Mouse (Mus musculus) naive thymus-derived CD4-positive, alpha-beta T cell, adult 2 months (primary cell): ENCODE data around the gene Ppib.

Source experiments
- DNase-seq: peaks from one replicate; pipeline ENCODE4 v3.0.0-alpha.2; 2011; ENCODE audit warnings: low read depth

The Ppib gene

DNA sequence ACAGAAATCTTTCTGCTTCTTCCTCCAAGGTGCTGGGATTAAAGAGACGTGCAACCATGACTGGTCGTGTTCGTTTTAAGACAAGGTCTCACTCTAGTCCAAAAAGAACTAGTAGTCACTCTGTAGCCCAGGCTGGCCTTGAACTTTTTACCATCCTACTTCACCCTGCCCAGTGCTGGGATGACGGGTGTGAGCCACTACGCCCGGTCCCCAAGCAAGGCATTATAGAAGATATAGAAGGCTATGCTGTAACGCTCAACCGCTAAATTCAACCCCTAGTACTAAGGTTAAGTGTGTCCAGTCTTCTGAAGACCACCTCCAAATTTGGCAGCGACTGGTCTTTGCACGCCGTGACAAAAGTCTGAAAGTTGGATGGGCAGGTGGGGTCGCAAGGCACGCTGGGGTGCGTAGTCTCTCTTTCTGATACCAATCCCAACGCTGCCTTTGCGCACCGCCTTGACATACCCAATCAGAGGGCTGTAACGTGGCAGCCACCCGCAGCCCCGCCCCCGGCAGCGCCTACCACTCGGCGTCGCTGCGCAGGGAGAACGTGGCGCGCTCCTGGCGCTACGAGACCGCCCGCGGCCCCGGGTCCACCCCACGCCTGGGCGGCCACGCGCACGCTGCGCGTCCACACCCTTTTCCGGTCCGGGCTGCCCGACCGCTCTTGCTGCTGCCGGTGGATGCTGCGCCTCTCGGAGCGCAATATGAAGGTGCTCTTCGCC, at the start of gene Ppib:
TSS of gene Ppib (plus strand) at position 640 of the 725 bp plus-strand sequence.
- DNase-seq = peak; percentile 95

DNA sequence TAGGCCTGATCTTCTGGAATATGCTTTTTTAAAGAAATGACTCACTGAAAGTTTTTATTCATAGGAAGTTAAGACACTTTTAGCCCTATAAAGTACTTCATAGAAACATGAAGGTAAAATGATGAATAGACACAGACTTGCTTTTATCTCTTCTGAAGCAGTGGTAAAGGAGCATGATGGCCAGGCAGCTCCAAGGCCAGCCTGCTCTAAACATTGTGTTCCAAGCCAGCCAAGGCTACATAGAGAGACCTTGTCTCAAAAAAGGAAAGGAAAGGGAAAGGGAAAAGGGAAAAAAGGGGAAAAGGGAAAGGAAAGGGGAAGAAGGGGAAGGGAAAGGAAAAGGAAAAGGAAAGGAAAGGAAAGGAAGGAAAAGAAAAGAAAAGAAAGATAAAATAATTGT, 39.4 kb upstream of the Ppib start:
- no peak for DNase-seq

DNA sequence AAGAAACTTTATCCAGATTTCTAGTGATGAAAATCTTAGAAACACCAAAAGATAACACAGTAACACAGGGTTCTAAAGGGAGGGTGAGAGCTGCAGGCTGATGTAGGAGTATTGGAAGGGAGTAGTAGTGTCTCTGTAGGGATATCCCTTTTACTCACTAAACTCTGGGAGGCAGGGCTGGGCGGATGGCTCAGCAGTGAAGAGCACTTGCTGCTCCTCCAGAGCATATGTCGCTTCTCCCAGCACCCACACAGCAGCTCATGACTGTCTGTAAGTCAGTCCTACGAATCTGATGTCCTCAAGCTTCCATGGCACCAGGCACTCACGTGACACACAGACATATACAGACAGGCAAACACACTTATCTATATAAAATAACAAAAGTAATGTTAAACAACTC, 21.9 kb upstream of the Ppib start:
- no peak for DNase-seq

DNA sequence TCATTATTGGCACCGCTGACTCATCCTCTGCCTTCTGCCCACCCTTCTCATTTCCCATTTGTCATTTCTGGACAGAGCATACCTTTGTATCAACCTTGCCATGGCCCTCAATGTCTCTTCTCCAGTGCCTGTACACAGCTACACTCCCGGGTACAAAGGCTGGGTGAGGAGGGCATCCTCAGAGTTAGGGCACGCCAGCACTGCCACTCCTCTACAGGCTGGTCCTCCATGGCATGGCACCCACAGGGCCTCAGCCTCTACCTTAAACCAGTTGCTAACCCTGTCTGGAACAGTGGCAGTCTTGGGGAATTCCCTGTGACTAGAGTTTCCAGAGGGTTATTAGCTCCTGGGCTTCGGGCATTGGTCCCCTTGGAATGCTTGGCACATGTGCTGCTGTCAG, 21.4 kb upstream of the Ppib start:
- DNase-seq = no peak

DNA sequence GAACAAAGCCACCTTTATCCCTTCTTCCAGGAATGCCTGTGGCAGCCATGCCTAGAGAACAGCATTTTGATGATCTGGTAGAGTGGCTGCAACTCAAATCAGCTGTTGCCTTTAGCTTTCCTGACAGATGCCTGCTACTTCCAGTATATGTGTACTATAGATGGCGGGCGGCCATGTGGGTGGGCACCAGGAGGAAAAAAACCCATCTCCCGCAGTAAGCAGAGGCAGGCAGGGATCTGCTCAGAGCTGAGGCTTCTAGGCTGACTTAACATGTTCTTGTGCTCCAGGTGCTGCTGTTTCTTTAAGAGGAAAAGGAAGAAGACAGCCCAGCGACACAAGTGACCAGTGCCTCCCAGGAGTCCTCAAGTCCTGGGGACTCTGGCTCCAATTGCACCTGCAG, 20.7 kb upstream of the Ppib start:
- DNase-seq = no peak

DNA sequence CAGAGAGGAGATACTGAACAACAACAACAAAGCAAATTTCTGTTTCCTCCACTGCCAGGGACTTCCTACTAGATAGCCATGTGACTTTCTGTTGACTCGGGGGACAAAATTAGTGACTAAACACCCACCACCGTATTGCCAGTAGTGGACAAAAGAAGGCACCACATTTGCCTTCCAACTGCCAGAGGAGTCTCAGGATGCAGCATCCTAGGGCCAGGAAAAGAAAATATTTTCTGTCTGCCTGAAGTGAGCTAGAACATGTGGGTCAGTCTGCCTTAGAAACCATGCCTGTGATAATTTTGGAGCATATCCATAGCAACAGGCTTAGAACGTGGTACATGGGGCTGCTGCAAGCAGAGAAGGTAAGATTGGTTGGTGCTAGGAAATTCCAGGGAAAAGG, 19.2 kb upstream of the Ppib start:
- no peak for DNase-seq

DNA sequence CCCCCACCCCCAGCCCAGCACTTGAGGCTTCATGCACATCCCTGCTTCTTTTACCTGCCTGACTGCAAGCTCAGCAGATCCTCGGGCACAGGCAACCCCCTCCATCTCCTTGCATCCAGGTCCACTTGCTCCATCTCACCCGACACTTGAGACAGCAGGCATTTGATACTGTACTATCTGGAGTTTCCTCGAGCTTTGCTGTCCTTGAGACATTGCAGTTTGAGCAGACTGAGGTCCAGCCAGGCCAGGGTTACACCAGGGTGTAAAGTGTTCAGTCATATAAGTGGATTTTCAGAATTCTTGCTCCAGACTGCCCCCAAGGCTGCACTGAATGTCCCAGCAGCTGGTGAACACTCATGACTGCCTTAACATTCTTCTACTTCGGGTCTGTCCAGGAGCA, 17.7 kb upstream of the Ppib start:
- no peak for DNase-seq

DNA sequence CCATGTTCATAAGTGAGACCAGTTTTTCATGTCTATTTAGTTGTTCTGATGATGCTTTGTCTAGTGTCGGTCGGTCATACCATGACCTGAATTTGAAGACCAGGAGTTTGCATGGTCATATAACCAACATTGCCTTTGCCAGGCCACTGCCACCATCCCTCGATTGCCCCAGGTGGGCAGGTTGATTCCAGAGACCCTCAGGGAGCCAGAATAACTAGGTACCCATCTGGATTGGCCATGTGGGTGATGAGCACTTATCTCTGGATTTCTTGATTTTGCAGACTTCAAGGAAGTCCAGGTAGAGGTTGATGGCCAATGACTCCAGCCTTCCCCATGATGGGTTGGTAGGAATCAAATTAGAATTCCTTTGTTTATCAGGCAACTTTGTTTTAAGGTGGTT, 16.8 kb upstream of the Ppib start:
- DNase-seq = no peak

DNA sequence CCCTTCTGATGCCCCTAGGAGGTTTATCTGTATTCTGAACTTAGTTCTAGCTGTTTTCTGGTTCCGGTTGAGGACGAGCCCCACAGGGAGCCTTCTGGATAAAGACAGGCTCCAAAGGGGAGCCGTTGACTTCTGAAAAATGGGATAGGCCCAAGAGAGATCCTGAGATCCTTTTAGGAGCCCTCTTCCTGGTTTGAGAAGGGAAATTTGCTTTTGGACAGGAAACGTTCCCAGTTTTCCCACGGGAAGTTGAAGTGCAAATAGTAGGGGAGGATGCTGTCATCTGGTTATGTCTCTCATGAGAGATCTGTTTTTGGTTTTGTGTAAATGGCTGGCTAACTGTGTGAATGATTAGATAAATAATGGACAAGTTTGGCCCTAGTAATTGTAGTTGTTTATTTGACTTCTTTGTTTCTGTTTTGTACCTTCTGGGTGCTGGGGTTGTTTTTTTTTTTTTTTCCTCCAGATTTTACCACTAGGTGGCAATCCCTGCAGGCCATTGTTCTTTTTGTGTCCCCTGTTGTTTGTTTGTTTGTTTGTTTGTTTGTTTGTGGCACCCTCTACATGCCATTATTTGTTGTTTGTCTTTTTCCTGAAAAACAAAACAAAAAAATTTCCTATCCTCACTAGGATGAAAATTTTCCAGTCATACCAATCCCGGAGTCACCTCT, 10.0 kb upstream of the Ppib start:
- DNase-seq = no peak

DNA sequence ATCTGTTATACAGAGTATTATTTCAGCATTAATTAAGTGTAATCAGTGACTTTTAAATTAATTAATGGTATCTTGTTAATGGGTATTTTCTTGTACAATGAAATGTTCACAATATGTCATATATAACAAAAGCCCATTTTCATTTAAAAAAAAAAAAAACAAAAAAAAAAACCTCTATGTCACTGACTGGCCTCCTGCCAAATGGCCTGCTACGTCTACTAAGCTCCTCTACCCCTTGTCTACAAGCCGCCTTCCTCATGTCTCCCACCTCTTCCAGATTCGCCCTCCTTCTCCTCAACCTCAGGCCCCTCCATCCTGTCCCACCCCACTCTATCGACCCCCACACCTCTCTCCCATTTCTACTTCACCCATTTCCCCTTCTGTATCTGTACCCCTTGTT, 8.5 kb upstream of the Ppib start:
- no peak for DNase-seq

DNA sequence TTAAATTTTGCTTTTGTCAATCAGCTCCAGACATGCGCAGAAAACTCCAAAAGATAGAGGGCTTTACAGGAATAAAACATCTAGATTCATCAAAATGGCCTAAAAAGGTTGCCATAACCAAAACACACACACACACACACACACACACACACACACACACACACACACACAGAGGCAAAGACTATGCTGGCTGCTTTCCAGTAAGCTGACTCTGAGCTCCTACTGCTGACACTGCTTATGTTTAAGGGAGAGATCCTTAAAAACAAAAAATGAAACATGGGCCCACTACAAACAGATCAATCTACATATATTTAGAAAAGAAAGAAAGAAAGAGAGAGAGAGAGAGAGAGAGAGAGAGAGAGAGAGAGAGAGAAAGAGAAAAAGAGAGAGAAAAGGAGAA, 7.3 kb upstream of the Ppib start:
- DNase-seq = no peak

DNA sequence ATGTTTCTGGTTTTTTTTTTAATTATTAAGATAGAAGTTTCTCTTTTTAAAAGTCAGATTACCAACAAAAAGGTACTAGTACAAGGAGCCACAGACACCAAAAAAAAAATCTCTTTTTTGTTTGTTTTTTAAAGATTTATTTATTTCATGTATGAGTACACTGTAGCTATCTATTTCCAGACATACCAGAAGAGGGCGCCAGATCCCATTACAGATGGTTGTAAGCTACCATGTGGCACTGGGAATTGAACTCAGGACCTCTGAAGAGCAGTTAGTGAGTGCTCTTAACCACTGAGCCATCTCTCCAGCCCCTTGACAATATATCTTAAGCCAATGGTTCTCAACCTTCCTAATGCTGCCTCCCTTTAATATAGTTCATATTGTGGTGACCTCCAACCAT, 6.4 kb upstream of the Ppib start:
- no peak for DNase-seq

DNA sequence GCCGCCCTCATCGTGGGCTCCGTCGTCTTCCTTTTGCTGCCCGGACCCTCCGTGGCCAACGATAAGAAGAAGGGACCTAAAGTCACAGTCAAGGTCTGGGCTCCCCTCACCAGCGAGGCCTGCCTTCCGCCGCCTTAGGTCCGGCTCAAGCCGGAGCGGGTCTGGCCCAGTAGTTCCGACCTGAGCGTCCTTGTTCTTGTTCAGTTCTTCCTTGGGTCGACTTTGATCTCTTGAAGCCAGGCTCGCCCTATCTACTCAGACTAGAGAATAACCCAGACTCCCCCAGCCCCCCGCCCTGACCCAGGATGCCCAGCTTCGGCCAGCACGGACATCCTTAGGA, 256 bp downstream of the Ppib start:
- no peak for DNase-seq

DNA sequence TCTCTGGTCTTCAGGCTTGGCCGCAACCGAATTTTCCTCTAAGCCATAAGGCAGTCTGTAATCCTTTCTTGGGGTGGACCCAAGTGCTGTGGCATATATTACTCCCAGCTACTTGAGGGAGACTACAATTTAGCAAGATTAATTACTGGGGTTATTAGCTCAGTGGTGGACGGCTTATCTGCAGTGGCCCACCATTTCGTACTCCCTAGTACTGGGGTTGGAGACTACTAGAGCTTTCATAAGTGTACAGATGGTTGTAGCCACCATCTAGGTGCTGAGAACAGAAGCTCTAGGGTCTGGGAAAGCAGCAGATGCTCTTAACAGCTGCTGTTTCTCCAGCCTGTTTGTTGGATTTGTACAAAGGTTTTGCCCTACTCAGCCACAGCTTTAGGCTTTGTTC, 964 bp downstream of the Ppib start:
- DNase-seq = peak; percentile 14

DNA sequence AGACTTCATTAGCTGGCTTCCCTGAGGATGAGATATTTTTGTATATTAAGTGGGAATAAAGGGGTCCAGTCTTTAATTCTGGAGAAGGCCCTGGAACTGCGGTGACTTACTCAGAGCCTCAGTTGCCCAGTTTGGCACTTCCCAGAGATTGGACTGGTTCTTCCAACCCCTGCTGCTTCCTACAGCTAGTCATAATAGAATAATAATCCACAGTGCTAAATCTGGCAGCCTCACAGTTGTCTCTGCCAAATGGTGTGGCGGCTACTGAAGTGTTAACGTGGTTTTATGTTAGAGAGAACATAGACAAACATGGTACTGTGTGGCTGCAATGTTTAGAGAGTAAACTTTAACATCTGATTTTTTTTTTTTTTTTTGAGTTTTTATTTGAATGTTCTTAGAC, 1.6 kb downstream of the Ppib start:
- DNase-seq = no peak

DNA sequence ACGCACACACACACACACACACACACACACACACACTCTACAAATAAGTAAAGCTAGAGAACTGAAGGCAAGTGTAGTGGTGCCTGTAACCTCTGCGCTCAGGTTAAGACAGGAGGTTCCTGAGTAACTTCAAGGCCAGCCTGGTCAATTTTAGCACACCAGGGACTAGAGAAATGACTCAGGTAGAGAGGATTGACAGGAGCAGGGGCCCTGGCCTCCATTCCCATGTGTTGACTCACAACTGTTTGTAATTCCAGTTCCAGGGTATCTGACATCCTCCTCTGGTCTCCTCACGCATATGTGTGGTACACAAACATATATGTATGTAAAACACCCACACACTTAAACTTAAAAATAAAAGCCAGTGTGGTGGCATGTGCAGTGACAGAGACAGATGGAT, 3.4 kb downstream of the Ppib start:
- no peak for DNase-seq

DNA sequence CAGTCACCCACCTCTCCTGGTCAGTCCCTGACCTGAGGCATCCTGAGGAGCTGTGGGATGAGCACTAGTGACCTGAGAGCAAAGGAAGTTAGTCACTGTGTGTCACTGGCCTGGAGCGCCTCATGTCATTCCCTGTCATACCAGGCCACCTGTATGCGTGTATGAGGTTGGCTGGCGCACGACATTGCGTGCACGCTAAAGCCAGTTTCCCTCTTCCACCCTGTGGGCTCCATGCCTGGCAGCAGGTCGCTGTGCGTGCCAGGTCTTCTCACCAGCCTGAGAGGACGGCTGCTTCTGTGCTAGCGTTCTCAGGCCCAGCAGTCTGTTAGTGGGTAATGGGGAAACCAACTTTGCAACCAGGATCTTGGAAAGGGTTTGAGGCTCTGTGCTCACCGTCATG, 4.3 kb downstream of the Ppib start:
- DNase-seq = no peak

DNA sequence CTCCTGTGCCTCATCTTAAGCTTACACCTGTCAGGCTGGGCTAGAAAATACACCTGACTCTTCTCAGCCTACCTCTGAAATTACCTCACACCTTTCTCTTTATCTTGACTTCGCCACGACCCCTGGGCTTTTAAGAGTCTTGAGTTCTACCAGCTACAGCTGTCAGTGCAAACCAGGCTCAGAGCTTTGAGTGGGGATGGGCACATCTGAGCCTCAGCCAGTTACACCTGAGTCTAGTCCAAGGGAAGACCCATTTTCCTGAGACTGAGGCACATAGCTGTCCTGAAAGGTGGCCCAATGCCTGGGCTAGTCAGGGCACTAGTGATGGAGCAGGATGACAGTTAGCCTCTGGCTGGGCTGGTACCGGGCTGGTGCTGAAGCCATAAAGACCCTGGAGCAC, 6.8 kb downstream of the Ppib start:
- no peak for DNase-seq

DNA sequence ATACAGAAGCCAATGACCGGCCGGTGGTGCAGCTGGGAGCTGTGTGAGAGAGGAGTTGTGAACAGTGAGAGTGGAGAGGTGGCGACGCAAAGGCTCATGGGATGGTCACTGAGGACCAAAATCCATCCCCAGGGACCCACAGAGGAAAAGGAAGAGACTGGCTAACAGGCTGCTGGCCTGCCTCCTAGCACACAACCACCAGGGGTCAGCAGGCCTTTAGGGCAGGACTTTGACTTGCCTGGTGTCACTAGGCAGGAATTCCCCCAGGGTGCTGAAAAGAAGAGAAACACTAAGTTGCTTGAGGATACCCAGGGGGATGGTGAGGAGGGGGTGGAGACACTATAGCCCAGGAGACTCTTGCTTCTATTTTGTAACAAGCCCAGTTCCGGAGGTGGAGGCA, 7.5 kb downstream of the Ppib start:
- DNase-seq = peak; percentile 24

DNA sequence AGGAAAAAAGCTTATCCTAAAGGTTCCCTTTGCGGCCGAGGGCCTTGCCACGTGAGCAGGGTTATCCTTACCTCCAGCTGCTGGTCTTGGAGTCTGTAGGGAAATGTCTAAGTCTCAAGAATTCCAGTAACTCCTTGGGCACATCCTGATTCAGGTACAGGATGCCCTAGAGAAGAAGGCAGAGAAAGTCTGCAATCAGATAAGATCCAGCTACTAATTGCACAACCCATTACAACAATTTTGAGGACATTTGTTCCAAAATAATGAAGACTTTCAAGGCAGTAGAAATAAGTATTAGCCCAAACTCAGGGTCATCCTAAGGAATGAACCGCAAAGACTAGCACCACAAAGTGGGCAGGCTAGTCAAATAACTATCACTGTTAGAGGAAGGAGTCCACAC, 8.0 kb downstream of the Ppib start:
- DNase-seq = no peak

DNA sequence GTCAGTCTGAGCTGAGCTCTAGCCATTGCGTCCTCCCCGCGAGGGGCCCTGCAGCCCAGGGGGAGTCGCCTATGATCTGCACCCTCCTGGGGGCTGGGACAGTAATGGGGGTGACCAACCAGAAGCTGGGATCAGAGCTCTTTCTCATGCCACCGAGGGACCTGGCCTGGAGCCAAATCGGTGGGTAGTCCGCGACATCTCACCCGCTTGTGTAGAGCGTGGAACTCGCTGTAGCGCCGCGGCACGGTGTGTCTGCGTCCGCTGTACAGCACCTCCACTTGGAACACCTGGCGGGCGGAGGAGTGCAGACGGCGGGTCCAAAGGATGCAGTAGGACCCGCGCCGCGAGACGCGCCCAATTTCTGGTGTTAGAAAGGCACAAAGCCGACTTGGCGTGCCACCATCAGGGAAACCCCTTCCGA, 9.0 kb downstream of the Ppib start:
- DNase-seq = peak; percentile 39

DNA sequence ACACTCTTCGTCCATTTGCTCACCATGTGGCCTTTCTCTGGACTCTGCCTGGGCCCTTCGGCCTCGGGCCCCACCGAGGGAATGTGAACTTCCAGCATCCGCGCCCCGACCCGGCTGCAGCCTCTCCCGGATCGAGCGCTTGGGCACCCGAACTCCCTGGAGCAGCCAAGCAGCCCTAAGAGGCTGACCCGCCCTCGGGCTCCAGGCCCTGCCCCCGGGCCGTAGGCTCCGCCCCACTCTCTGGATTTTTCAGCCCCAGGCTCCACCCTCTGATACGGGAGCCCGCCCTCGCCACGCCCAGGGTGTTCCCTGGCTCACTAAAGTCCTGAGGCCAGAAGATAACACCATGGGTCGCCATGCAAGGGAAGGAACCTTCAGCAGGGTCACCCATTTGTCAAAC, 9.6 kb downstream of the Ppib start, which contains the start of gene Snx22:
TSS of gene Snx22 (minus strand) at position 137 of the 400 bp plus-strand sequence.
- DNase-seq = peak; percentile 71

DNA sequence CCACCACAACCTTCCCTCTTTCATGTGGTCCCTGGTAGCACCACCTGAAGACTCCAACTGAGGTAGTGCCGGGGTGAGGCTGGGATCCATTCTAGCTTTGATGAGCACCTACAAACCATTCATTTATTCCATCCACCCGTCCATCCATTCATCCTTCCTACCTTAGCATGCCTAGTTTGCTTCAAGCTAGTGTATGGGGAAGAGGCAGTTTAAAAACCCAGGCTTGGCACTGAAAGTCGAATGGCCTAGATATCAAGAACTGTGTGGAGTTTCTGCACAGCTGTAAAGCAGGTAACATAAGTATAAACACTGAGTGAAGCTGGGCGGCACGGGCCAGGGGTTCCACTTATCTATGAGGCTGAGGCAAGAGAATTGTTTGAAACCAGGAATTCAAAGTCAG, 10.1 kb downstream of the Ppib start:
- no peak for DNase-seq

DNA sequence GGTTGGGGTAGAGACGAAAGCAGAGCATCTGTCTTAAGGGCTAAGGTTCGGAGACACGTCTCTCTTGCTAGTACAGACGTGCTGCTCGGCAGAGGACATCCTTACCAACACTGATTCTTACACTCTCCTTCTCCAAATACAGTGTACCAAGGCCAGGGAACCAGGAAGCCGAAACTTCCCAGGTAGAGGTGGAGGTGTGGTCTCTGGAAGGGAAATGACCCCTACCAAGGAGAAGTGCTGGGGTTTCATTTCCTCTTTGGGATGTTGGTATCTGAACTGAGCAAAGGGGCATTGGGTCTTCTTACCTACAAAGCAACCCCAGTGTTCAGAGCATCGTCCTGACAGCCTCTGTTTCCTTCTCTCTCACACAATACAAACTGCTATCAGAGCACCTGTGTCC, 12.7 kb downstream of the Ppib start:
- DNase-seq = no peak
